Mouse (Mus musculus): Measurements from ENCODE around the gene Tacc2. TPM values are rescaled to one million over a fixed set of nuclear protein-coding genes. Genes with fewer than 3 reads are reported as not detected.

Gene Tacc2
- polyA plus RNA-seq, 1 experiment from 2014 or later, result 17.3 TPM

DNA sequence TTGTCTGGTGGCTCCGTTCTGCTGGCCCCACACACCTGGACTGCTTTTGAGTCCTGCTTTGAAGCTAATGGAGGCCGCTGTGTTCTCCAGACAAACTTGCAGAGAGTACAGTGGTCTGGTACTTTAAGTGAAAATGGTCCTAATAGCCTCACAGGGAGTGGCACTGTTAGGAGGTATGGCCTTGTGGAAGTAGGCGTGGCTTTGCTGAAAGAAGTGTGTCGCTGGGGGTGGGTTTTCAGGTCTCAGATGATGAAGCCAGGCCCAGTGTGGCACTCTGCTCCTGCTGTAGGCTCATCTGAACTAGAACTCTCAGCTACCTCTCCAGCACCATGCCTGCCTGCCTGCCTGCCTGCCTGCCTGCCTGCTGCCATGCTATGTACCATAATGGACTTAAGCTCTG lies 190.9 kb downstream of the Tacc2 start:
- H3K27ac ChIP-seq (ENCODE audit: low read depth, low read length), result no peak overlapping the region
- H3K9ac ChIP-seq (ENCODE audit: low read depth, low read length), result no peak overlapping the region
- no peaks in the 10 kb centered on the region for H3K36me3 ChIP-seq (ENCODE audit: control insufficient read depth, insufficient read depth, low read length)
- H3K4me3 ChIP-seq (ENCODE audit: low read depth, low read length), result no peak overlapping the region
- no peaks in the 10 kb centered on the region for H3K27me3 ChIP-seq (replicated peaks; ENCODE audit: control insufficient read depth, insufficient read depth, low read length)
- no peak overlapping the region for H3K4me2 ChIP-seq
- ATAC-seq (replicated peaks; ENCODE audit: low FRiP score), result no peak
- no peaks in the 10 kb centered on the region for H3K4me1 ChIP-seq (replicated peaks; ENCODE audit: control insufficient read depth, insufficient read depth, low read length)
- no peak for DNase-seq (ENCODE audit: low spot score)
- WGBS, result 91% methylated on average over 4 of the region's 4 CpGs
- H3K9me3 ChIP-seq (ENCODE audit: control insufficient read depth, low read length), result no peaks in the 10 kb centered on the region

DNA sequence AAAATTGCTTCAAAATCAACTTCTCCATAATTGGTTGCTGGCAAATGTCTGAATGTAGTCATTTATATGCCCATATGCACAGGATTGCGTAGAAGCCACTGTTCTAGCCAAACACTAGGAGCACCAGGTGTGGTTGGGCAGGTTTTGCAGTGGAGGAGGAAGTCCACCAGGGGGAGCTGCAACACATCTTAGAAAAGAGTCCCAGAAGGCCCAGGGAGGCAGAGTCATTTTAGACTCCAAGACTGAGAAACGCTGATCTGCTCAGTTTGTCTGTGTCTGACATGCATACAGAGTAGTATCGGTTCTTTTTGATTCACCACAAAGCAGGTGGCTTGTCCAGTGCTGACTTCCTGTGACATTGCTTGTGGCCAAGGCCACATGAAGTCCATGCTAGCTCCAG lies 193.5 kb downstream of the Tacc2 start:
- Histone ChIP-seq H3K4me1 (replicated peaks; ENCODE audit: control insufficient read depth, insufficient read depth, low read length) (no peaks in the 10 kb centered on the region), H3K9ac (ENCODE audit: low read depth, low read length) (no peak overlapping the region), H3K4me2 (no peak overlapping the region), H3K9me3 (ENCODE audit: control insufficient read depth, low read length) (no peaks in the 10 kb centered on the region), H3K27me3 (replicated peaks; ENCODE audit: control insufficient read depth, insufficient read depth, low read length) (no peaks in the 10 kb centered on the region), H3K36me3 (ENCODE audit: control insufficient read depth, insufficient read depth, low read length) (no peaks in the 10 kb centered on the region), H3K4me3 (ENCODE audit: low read depth, low read length) (no peak overlapping the region), H3K27ac (ENCODE audit: low read depth, low read length) (no peak overlapping the region)
- ATAC-seq (replicated peaks; ENCODE audit: low FRiP score) (0 out of 2 replicates have a peak, but pooled peaks have one; percentile 19), DNase-seq (ENCODE audit: low spot score) (peak; percentile 63)
- 38% methylated on average over 3 of the region's 3 CpGs for WGBS

- Histone ChIP-seq H3K4me1 (replicated peaks; ENCODE audit: control insufficient read depth, insufficient read depth, low read length) (no peaks in the 10 kb centered on the region), H3K9me3 (ENCODE audit: control insufficient read depth, low read length) (no peaks in the 10 kb centered on the region), H3K4me3 (ENCODE audit: low read depth, low read length) (no peak overlapping the region), H3K9ac (ENCODE audit: low read depth, low read length) (no peak overlapping the region), H3K4me2 (no peak overlapping the region), H3K36me3 (ENCODE audit: control insufficient read depth, insufficient read depth, low read length) (no peaks in the 10 kb centered on the region), H3K27ac (ENCODE audit: low read depth, low read length) (no peak overlapping the region), H3K27me3 (replicated peaks; ENCODE audit: control insufficient read depth, insufficient read depth, low read length) (no peaks in the 10 kb centered on the region)
- ATAC-seq (replicated peaks; ENCODE audit: low FRiP score) (peak; percentile 73), DNase-seq (ENCODE audit: low spot score) (no peak)
- 61% methylated on average over 11 of the region's 11 CpGs for WGBS
Measured at GRCm38 (mm10) chr7:130773171-130773830, 196.1 kb downstream of the Tacc2 start.

GRCm38 (mm10) chr7:130773914-130774630 lies 196.8 kb downstream of the Tacc2 start, which contains the start of gene Btbd16:
Btbd16 (plus strand) TSS chr7:130774069.
- Histone ChIP-seq H3K4me2 (no peak within 1 kb of the TSS), H3K4me3 (ENCODE audit: low read depth, low read length) (no peak within 1 kb of the TSS), H3K27me3 (replicated peaks; ENCODE audit: control insufficient read depth, insufficient read depth, low read length) (no peaks in the 10 kb centered on the region), H3K27ac (ENCODE audit: low read depth, low read length) (no peak within 1 kb of the TSS), H3K36me3 (ENCODE audit: control insufficient read depth, insufficient read depth, low read length) (no peaks in the 10 kb centered on the region), H3K9me3 (ENCODE audit: control insufficient read depth, low read length) (no peaks in the 10 kb centered on the region), H3K9ac (ENCODE audit: low read depth, low read length) (no peak within 1 kb of the TSS), H3K4me1 (replicated peaks; ENCODE audit: control insufficient read depth, insufficient read depth, low read length) (no peaks in the 10 kb centered on the region)
- WGBS, result 52% methylated on average over 9 of the region's 9 CpGs
- no peak for DNase-seq (ENCODE audit: low spot score)
- ATAC-seq (replicated peaks; ENCODE audit: low FRiP score), result no peak

DNA sequence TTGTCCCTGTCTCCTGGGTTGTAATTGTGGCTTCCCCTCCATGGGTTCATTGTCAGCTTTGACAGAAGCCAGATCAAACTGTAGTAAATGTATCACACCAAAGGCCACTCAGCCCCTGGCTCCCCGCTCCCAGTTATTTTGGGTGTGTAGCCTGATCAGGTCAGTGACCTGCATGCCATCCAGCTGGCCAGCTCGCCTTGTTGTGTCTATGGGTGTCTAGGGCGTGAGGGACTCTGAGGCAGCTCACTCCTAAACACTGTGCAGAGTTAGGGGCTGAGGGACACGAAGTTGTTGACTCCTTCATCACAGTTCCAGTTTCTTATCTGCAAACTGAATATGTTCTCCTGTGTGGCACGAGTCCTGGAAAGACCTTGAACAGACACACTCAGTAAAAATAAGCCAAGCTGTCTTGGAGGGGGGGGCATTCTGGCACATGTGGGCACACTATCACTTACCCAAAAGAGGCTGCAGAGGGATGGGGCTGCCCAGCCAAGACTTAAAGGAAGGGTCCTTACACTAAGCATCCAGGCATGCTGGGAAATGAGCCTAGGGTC lies 203.7 kb downstream of the Tacc2 start:
- H3K9ac ChIP-seq (ENCODE audit: low read depth, low read length), result no peak overlapping the region
- H3K4me2 ChIP-seq, result no peak overlapping the region
- H3K9me3 ChIP-seq (ENCODE audit: control insufficient read depth, low read length), result no peaks in the 10 kb centered on the region
- H3K27ac ChIP-seq (ENCODE audit: low read depth, low read length), result no peak overlapping the region
- no peaks in the 10 kb centered on the region for H3K36me3 ChIP-seq (ENCODE audit: control insufficient read depth, insufficient read depth, low read length)
- no peak for DNase-seq (ENCODE audit: low spot score)
- 56% methylated on average over 5 of the region's 5 CpGs for WGBS
- no peaks in the 10 kb centered on the region for H3K4me1 ChIP-seq (replicated peaks; ENCODE audit: control insufficient read depth, insufficient read depth, low read length)
- no peak overlapping the region for H3K4me3 ChIP-seq (ENCODE audit: low read depth, low read length)
- no peaks in the 10 kb centered on the region for H3K27me3 ChIP-seq (replicated peaks; ENCODE audit: control insufficient read depth, insufficient read depth, low read length)
- ATAC-seq (replicated peaks; ENCODE audit: low FRiP score), result no peak

DNA sequence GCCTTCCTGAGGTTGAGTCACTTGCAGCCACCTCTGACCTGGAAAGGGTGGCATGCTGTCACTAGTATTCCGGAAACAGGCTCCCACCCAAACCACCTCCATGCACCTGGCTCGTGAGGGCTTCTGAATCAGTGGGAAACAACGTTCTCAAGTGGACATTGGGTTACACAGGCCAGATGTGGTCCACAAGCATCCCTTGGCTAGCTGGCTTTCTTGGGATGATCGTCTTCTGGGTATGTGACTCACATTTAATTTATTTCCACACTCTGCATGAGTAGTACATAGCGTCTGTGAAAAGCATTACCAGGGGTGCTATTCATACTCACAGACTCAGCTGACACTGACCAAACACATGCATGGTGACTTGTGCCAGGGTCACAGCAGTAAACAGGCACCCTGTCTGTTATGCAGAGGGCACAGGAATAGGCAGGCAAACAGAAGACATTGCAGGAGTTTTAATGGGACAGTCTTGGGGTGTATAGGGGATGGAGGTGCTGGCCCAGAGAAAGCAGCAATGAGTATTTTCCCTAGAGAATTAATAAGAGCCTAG lies 205.3 kb downstream of the Tacc2 start:
- no peak for ATAC-seq (replicated peaks; ENCODE audit: low FRiP score)
- 74% methylated on average over 5 of the region's 5 CpGs for WGBS
- no peaks in the 10 kb centered on the region for H3K36me3 ChIP-seq (ENCODE audit: control insufficient read depth, insufficient read depth, low read length)
- H3K9ac ChIP-seq (ENCODE audit: low read depth, low read length), result no peak overlapping the region
- no peaks in the 10 kb centered on the region for H3K4me1 ChIP-seq (replicated peaks; ENCODE audit: control insufficient read depth, insufficient read depth, low read length)
- DNase-seq (ENCODE audit: low spot score), result no peak
- no peak overlapping the region for H3K4me3 ChIP-seq (ENCODE audit: low read depth, low read length)
- H3K4me2 ChIP-seq, result no peak overlapping the region
- H3K27ac ChIP-seq (ENCODE audit: low read depth, low read length), result no peak overlapping the region
- no peaks in the 10 kb centered on the region for H3K9me3 ChIP-seq (ENCODE audit: control insufficient read depth, low read length)
- no peaks in the 10 kb centered on the region for H3K27me3 ChIP-seq (replicated peaks; ENCODE audit: control insufficient read depth, insufficient read depth, low read length)

- no peak for DNase-seq (ENCODE audit: low spot score)
- H3K27ac ChIP-seq (ENCODE audit: low read depth, low read length), result no peak overlapping the region
- whole genome bisulfite sequencing, result 78% methylated on average over 12 of the region's 12 CpGs
- ATAC-seq (replicated peaks; ENCODE audit: low FRiP score), result no peak
- H3K36me3 ChIP-seq (ENCODE audit: control insufficient read depth, insufficient read depth, low read length), result no peaks in the 10 kb centered on the region
- H3K4me3 ChIP-seq (ENCODE audit: low read depth, low read length), result no peak overlapping the region
- no peaks in the 10 kb centered on the region for H3K27me3 ChIP-seq (replicated peaks; ENCODE audit: control insufficient read depth, insufficient read depth, low read length)
- H3K4me1 ChIP-seq (replicated peaks; ENCODE audit: control insufficient read depth, insufficient read depth, low read length), result no peaks in the 10 kb centered on the region
- H3K9me3 ChIP-seq (ENCODE audit: control insufficient read depth, low read length), result no peaks in the 10 kb centered on the region
- H3K9ac ChIP-seq (ENCODE audit: low read depth, low read length), result no peak overlapping the region
- no peak overlapping the region for H3K4me2 ChIP-seq
Measured at GRCm38 (mm10) chr7:130785923-130786575, 208.8 kb downstream of the Tacc2 start.

DNA sequence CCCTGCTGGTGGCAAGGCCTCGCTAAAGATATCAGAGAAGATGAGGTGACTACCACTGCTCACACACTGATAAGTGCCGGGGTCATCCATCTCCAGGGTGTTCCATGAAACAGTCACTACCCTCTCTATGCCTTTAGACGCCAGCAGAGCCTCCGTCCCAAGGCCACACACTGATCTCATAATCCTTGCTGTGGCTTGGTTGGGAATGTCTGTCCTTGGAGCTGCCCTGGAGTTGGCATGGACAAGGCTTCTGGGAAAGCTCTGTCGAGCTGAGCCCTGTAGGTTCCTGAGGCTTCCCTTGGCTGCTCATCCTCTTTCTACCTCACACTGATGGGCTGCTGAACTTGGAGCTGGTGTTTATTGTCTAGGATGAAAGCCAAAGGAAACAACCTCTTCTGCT lies 209.5 kb downstream of the Tacc2 start:
- Histone ChIP-seq H3K27me3 (replicated peaks; ENCODE audit: control insufficient read depth, insufficient read depth, low read length) (no peaks in the 10 kb centered on the region), H3K4me2 (no peak overlapping the region), H3K4me3 (ENCODE audit: low read depth, low read length) (no peak overlapping the region), H3K36me3 (ENCODE audit: control insufficient read depth, insufficient read depth, low read length) (no peaks in the 10 kb centered on the region), H3K9me3 (ENCODE audit: control insufficient read depth, low read length) (no peaks in the 10 kb centered on the region), H3K9ac (ENCODE audit: low read depth, low read length) (no peak overlapping the region), H3K4me1 (replicated peaks; ENCODE audit: control insufficient read depth, insufficient read depth, low read length) (no peaks in the 10 kb centered on the region), H3K27ac (ENCODE audit: low read depth, low read length) (no peak overlapping the region)
- ATAC-seq (replicated peaks; ENCODE audit: low FRiP score) (no peak), DNase-seq (ENCODE audit: low spot score) (no peak)
- WGBS, result 61% methylated on average over 5 of the region's 5 CpGs
